Mouse (Mus musculus) G1E (cell line): ENCODE measurements around the gene Tgfb1.

ENCODE experiments used
- CTCF ChIP-seq: IDR thresholded peaks from 2 replicates; pipeline ENCODE4 v1.5.1; 2012; ENCODE audit warnings: low read depth, low read length, inconsistent platforms, mixed read lengths
- GATA1 ChIP-seq: IDR thresholded peaks from 2 replicates; pipeline ENCODE4 v1.6.1; 2012; ENCODE audit warnings: borderline replicate concordance, low read length, inconsistent platforms, mixed read lengths
- GATA2 ChIP-seq: IDR thresholded peaks from 2 replicates; pipeline ENCODE4 v1.6.1; 2012; ENCODE audit warnings: low read depth, low read length, inconsistent platforms, borderline replicate concordance
- POLR2AphosphoS5 ChIP-seq: IDR thresholded peaks from 2 replicates; pipeline ENCODE4 v1.6.1; 2012; ENCODE audit warnings: low read depth, low read length, inconsistent platforms; ENCODE audit not compliant: insufficient replicate concordance
- TAL1 ChIP-seq: conservative IDR thresholded peaks from 2 replicates; pipeline ENCODE4 v1.6.1; 2012; ENCODE audit warnings: low read depth, low read length, inconsistent platforms, mixed read lengths

GRCm38 (mm10) chr7:25729862-25730261, 43.1 kb downstream of the Tgfb1 start:
- TF ChIP-seq CTCF (no peak), GATA1 (no peak), TAL1 (no peak), POLR2AphosphoS5 (no peak), GATA2 (no peak)
